Mouse (Mus musculus) myocyte (in vitro differentiated cells): ENCODE data around the gene Plekho1.
A peak's percentile ranks its signal among the peaks of the same experiment; 100 is the strongest.

ENCODE experiments used
- E2F4 ChIP-seq: IDR thresholded peaks from one replicate; pipeline ENCODE4 v1.6.1; 2011; ENCODE audit warnings: mild to moderate bottlenecking, control low read depth, moderate library complexity; ENCODE audit not compliant: insufficient read depth
- POLR2A ChIP-seq: IDR thresholded peaks from one replicate; pipeline ENCODE4 v1.6.1; 2011; ENCODE audit warnings: low read depth, mild to moderate bottlenecking, control low read depth, moderate library complexity; ENCODE audit not compliant: insufficient read length
- POLR2AphosphoS2 ChIP-seq: IDR thresholded peaks from one replicate; pipeline ENCODE4 v1.6.1; 2011; ENCODE audit warnings: low read depth, control low read depth; ENCODE audit not compliant: insufficient read length
- REST ChIP-seq: IDR thresholded peaks from one replicate; pipeline ENCODE4 v1.6.1; 2011; ENCODE audit warnings: mild to moderate bottlenecking, control low read depth, moderate library complexity; ENCODE audit not compliant: insufficient read depth, insufficient read length
- SRF ChIP-seq: IDR thresholded peaks from one replicate; pipeline ENCODE4 v1.6.1; 2011; ENCODE audit warnings: low read depth; ENCODE audit not compliant: control insufficient read depth, insufficient read length
- USF1 ChIP-seq: IDR thresholded peaks from one replicate; pipeline ENCODE4 v1.6.1; 2011; ENCODE audit warnings: low read depth, mild to moderate bottlenecking, control low read depth, moderate library complexity

- TF ChIP-seq POLR2A (peak; percentile 18), USF1 (no peak), SRF (no peak), E2F4 (no peak), REST (no peak), POLR2AphosphoS2 (no peak)
These were observed 47.5 kb downstream of the Plekho1 start for GRCm38 (mm10) chr3:95948325-95948724.
